27 mouse cellular contexts compared by ENCODE assay signal in the genomic region with DNA sequence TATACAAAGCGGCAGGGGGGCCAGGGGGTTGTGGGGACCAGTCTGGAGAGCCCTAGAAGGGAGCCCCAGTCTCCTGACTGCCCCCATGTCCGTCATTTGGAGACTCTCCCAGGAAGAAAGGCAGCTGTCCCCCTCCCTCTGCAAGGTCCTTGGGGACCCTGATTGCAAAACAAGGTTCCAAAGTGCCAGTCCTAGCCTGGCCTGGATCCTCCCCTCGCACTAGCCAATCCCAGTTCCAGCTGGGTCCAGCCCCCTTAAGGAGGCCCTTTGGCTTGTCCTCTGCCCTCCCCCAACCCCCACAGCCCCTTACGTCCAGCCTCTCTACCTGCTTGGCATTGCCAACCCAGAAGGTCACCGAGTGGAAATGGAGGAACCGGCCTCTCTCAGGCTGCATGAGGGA. TPM values are rescaled to one million over a fixed set of nuclear protein-coding genes. Genes with fewer than 3 reads are reported as not detected.
DNase-seq lines count a peak whose midpoint lies in the region; ATAC-seq and TF ChIP-seq lines count a peak whose summit lies in the region.
"Had no signal": no experiment of that assay in that cellular context is flagged by ENCODE, and none has a peak within 500 bp of the region (broad histone marks: within the 10 kb centered on the region; RNA-seq: fewer than 3 reads in every experiment).

No protein-coding gene starts in this region.

- ATAC-seq in kidney, embryonic 14.5 days (ENCODE audit: low FRiP score, low TSS enrichment), result no peak
- ATAC-seq in kidney, postnatal 0 days (replicated peaks; ENCODE audit: low FRiP score, low read depth), result peak; percentile 61
- peak; percentile 57; the same call in 1 of the 2 replicates for ATAC-seq in liver, embryonic 14.5 days (ENCODE audit: insufficient read depth)
- no peak for ATAC-seq in monocyte, adult 5-6 weeks (replicated peaks; ENCODE audit: insufficient number of reproducible peaks, low FRiP score, low TSS enrichment, poor library complexity, severe bottlenecking)
- ATAC-seq: forebrain, postnatal 0 days; hindbrain, embryonic 16.5 days; intestine, postnatal 0 days; midbrain, embryonic 16.5 days had no signal

- H3K9ac ChIP-seq in kidney, embryonic 14.5 days (ENCODE audit: low read depth, low read length), result no peak overlapping the region
- no peak overlapping the region for H3K9ac ChIP-seq in kidney, postnatal 0 days (ENCODE audit: low read depth, low read length)
- 0 out of 2 replicates have a peak overlapping the region, but pooled peaks have one; percentile 13 for H3K9ac ChIP-seq in liver, embryonic 14.5 days (replicated peaks)
- H3K9ac ChIP-seq: forebrain, postnatal 0 days; heart, embryonic 13.5 days had no signal

- TF ChIP-seq CTCF in kidney, postnatal 0 days (IDR thresholded peaks at IDR 0.05; ENCODE audit: low read depth), result no peak
- no peak for TF ChIP-seq CTCF in liver, embryonic 14.5 days (IDR thresholded peaks at IDR 0.05; ENCODE audit: low read depth)

- H3K4me1 ChIP-seq in kidney, embryonic 14.5 days (ENCODE audit: control insufficient read depth, insufficient read depth, low read length), result no peaks in the 10 kb centered on the region
- no peaks in the 10 kb centered on the region for H3K4me1 ChIP-seq in kidney, postnatal 0 days (replicated peaks; ENCODE audit: insufficient read depth, low read length)
- no peaks in the 10 kb centered on the region; a peak in 1 of 4 replicates for H3K4me1 ChIP-seq in liver, embryonic 14.5 days (replicated peaks; ENCODE audit: control insufficient read depth in 2 of 2, insufficient read depth in 2 of 2, low read length in 1 of 2)

- no peak overlapping the region for H3K4me2 ChIP-seq in kidney, embryonic 14.5 days (replicated peaks; ENCODE audit: low read depth, low read length)
- H3K4me2 ChIP-seq in kidney, postnatal 0 days (ENCODE audit: low read length), result no peak overlapping the region
- H3K4me2 ChIP-seq in liver, embryonic 14.5 days (ENCODE audit: low read depth), result peak overlapping the region; percentile 16
- H3K4me2 ChIP-seq: heart, embryonic 13.5 days had no signal

- H3K9me3 ChIP-seq in kidney, embryonic 14.5 days (ENCODE audit: control insufficient read depth, low read length), result no peaks in the 10 kb centered on the region
- H3K9me3 ChIP-seq in kidney, postnatal 0 days (replicated peaks; ENCODE audit: low read length), result no peaks in the 10 kb centered on the region
- H3K9me3 ChIP-seq in liver, embryonic 14.5 days (ENCODE audit: control insufficient read depth, low read length), result no peaks in the 10 kb centered on the region
- H3K9me3 ChIP-seq: heart, embryonic 13.5 days had no signal

- no peaks in the 10 kb centered on the region for H3K36me3 ChIP-seq in kidney, embryonic 14.5 days (ENCODE audit: control insufficient read depth, insufficient read depth, low read length)
- no peaks in the 10 kb centered on the region for H3K36me3 ChIP-seq in kidney, postnatal 0 days (ENCODE audit: insufficient read depth, low read length)
- no peaks in the 10 kb centered on the region for H3K36me3 ChIP-seq in liver, embryonic 14.5 days (replicated peaks; ENCODE audit: control insufficient read depth, insufficient read depth, low read depth)
- H3K36me3 ChIP-seq: heart, embryonic 13.5 days had no signal

- no peak overlapping the region for H3K27ac ChIP-seq in kidney, embryonic 14.5 days (ENCODE audit: low read depth, low read length)
- H3K27ac ChIP-seq in kidney, postnatal 0 days, result no peak overlapping the region
- no peak overlapping the region; the same call in 1 of the 2 replicates for H3K27ac ChIP-seq in liver, embryonic 14.5 days
- H3K27ac ChIP-seq: heart, embryonic 13.5 days had no signal

- peak; percentile 40 to 67 for DNase-seq in adrenal gland, postnatal 36 days
- DNase-seq in adrenal gland, postnatal 4 days (ENCODE audit: low spot score in 2 of 2), result no peak
- DNase-seq in kidney, adult 18-20 months, result peak; percentile 70
- DNase-seq in kidney, postnatal 0 days (ENCODE audit: low spot score), result no peak
- DNase-seq in liver, embryonic 14.5 days (ENCODE audit: low read depth in 3 of 3, low spot score in 3 of 3), result no peak
- no peak for DNase-seq in right cerebral cortex, postnatal 25 days
- DNase-seq: cerebellum, adult 11 months; cerebellum, postnatal 36 days; forebrain, postnatal 0 days; layer of hippocampus, adult 9-11 months; lung, postnatal 10 days; spleen, adult 18-20 months had no signal

- H3K27me3 ChIP-seq in kidney, embryonic 14.5 days (ENCODE audit: control insufficient read depth, insufficient read depth, low read length), result no peaks in the 10 kb centered on the region
- H3K27me3 ChIP-seq in kidney, postnatal 0 days (ENCODE audit: insufficient read depth, low read length), result no peaks in the 10 kb centered on the region
- H3K27me3 ChIP-seq in liver, embryonic 14.5 days (ENCODE audit: control insufficient read depth, insufficient read depth, low read length), result no peaks in the 10 kb centered on the region; the same call in 1 of the 2 replicates

- TF ChIP-seq EP300 in liver, embryonic 14.5 days (IDR thresholded peaks at IDR 0.05; ENCODE audit: low read depth), result no peak

- H3K4me3 ChIP-seq in kidney, embryonic 14.5 days (ENCODE audit: low read length), result no peak overlapping the region
- H3K4me3 ChIP-seq in kidney, postnatal 0 days (replicated peaks; ENCODE audit: low read depth, low read length), result no peak overlapping the region
- 0 out of 4 replicates have a peak overlapping the region, but pooled peaks of 1 of the 2 experiments have one; percentile 1 for H3K4me3 ChIP-seq in liver, embryonic 14.5 days (ENCODE audit: insufficient read depth in 1 of 2, low read depth in 2 of 2, low read length in 2 of 2)
- H3K4me3 ChIP-seq: erythroblast, embryonic 14.5 days; heart, embryonic 13.5 days had no signal

- 74% methylated on average over 6 of the region's 6 CpGs for WGBS in kidney, embryonic 14.5 days
- WGBS in kidney, postnatal 0 days, result 73% methylated on average over 6 of the region's 6 CpGs
- WGBS in liver, embryonic 14.5 days (ENCODE audit: insufficient replicate concordance), result 69% methylated on average over 6 of the region's 6 CpGs

RNA-seq across cellular contexts. Expression of gene Hpd, which starts 1.0 kb away (rescaled TPM):
- 1 to 10 TPM; 1.6 to 2.4 TPM for total RNA-seq in adrenal gland, postnatal 36 days (2021)
- total RNA-seq in adrenal gland, postnatal 4 days (2021), result 10 to 100 TPM in 1 of 2 experiments, 1 to 10 TPM in 1; 2.2 to 48.2 TPM
- not detected in 2 replicates for polyA plus RNA-seq in kidney, embryonic 14.5 days (2014; fragmentation: Nextera tagmentation; extraction: Ambion mirVana)
- polyA plus RNA-seq in kidney, postnatal 0 days (2015; fragmentation: Nextera tagmentation; extraction: Ambion mirVana), result 0.32 and 0.45 TPM in 2 replicates
- 28.7 and 29.2 TPM in 2 replicates for polyA plus RNA-seq in liver, embryonic 14.5 days (2012; rRNA removed)
- 26.7 and 37.0 TPM in 2 replicates for polyA plus RNA-seq in liver, embryonic 14.5 days (2014; fragmentation: Nextera tagmentation; extraction: Ambion mirVana)
- not detected in 3 replicates for total RNA-seq in monocyte, adult 5-6 weeks (2017)
- total RNA-seq: forebrain, postnatal 0 days; heart, postnatal 36 days; left cerebral cortex, postnatal 14 days; megakaryocyte, adult 5-6 weeks had no signal
- polyA plus RNA-seq: brain, embryonic 14.5 days; embryonic facial prominence, embryonic 11.5 days; erythroblast, embryonic 14.5 days; forebrain, postnatal 0 days; hindbrain, embryonic 16.5 days; limb, embryonic 14.5 days; midbrain, embryonic 16.5 days; stomach, embryonic 14.5 days; thymus, postnatal 0 days had no signal

RNA-seq across cellular contexts. Expression of gene Psmd9, which starts 12.3 kb away (rescaled TPM):
- total RNA-seq in adrenal gland, postnatal 36 days (2021), result 10 to 100 TPM; 23.4 to 31.5 TPM
- total RNA-seq in adrenal gland, postnatal 4 days (2021), result 10 to 100 TPM; 36.0 to 36.5 TPM
- 73.9 and 79.4 TPM in 2 replicates for polyA plus RNA-seq in kidney, embryonic 14.5 days (2014; fragmentation: Nextera tagmentation; extraction: Ambion mirVana)
- polyA plus RNA-seq in kidney, postnatal 0 days (2015; fragmentation: Nextera tagmentation; extraction: Ambion mirVana), result 77.4 and 78.7 TPM in 2 replicates
- polyA plus RNA-seq in liver, embryonic 14.5 days (2012; rRNA removed), result 17.4 and 26.6 TPM in 2 replicates
- 51.4 and 55.1 TPM in 2 replicates for polyA plus RNA-seq in liver, embryonic 14.5 days (2014; fragmentation: Nextera tagmentation; extraction: Ambion mirVana)
- 16.7 to 38.7 TPM (median 18.9 TPM) in 3 replicates for total RNA-seq in monocyte, adult 5-6 weeks (2017)

RNA-seq across cellular contexts. Expression of gene Setd1b, which starts 39.5 kb away (rescaled TPM):
- total RNA-seq in adrenal gland, postnatal 36 days (2021), result 10 to 100 TPM; 24.9 to 26.0 TPM
- 10 to 100 TPM; 36.8 to 37.2 TPM for total RNA-seq in adrenal gland, postnatal 4 days (2021)
- 16.6 and 16.7 TPM in 2 replicates for polyA plus RNA-seq in kidney, embryonic 14.5 days (2014; fragmentation: Nextera tagmentation; extraction: Ambion mirVana)
- polyA plus RNA-seq in kidney, postnatal 0 days (2015; fragmentation: Nextera tagmentation; extraction: Ambion mirVana), result 7.0 and 7.1 TPM in 2 replicates
- polyA plus RNA-seq in liver, embryonic 14.5 days (2012; rRNA removed), result 2.3 and 2.7 TPM in 2 replicates
- 3.3 and 4.3 TPM in 2 replicates for polyA plus RNA-seq in liver, embryonic 14.5 days (2014; fragmentation: Nextera tagmentation; extraction: Ambion mirVana)
- total RNA-seq in monocyte, adult 5-6 weeks (2017), result 2.4 to 15.3 TPM (median 3.2 TPM) in 3 replicates

RNA-seq across cellular contexts. Expression of gene Rhof, which starts 49.0 kb away (rescaled TPM):
- total RNA-seq in adrenal gland, postnatal 36 days (2021), result 1 to 10 TPM; 1.2 to 1.4 TPM
- 1 to 10 TPM; 1.8 TPM for total RNA-seq in adrenal gland, postnatal 4 days (2021)
- 2.0 and 3.2 TPM in 2 replicates for polyA plus RNA-seq in kidney, embryonic 14.5 days (2014; fragmentation: Nextera tagmentation; extraction: Ambion mirVana)
- 3.2 and 3.3 TPM in 2 replicates for polyA plus RNA-seq in kidney, postnatal 0 days (2015; fragmentation: Nextera tagmentation; extraction: Ambion mirVana)
- polyA plus RNA-seq in liver, embryonic 14.5 days (2012; rRNA removed), result 1.8 and 2.1 TPM in 2 replicates
- 2.5 and 2.6 TPM in 2 replicates for polyA plus RNA-seq in liver, embryonic 14.5 days (2014; fragmentation: Nextera tagmentation; extraction: Ambion mirVana)
- 18.8 to 40.6 TPM (median 30.1 TPM) in 3 replicates for total RNA-seq in monocyte, adult 5-6 weeks (2017)

Comparison
In these comparisons a context has a peak if more than half of its experiments do, and no peak if none do; other contexts are left out.
1. DNase-seq: peak in adrenal gland, postnatal 36 days (2 of 2) and kidney, adult 18-20 months (single experiment); none in adrenal gland, postnatal 4 days (0 of 2), kidney, postnatal 0 days (single experiment), liver, embryonic 14.5 days (0 of 3) and right cerebral cortex, postnatal 25 days (single experiment).
2. ATAC-seq: peak in kidney, postnatal 0 days (single experiment) and liver, embryonic 14.5 days (single experiment); none in kidney, embryonic 14.5 days (single experiment) and monocyte, adult 5-6 weeks (single experiment).